Mouse (Mus musculus): Measurements from ENCODE around the gene Abca17. TPM values are rescaled to one million over a fixed set of nuclear protein-coding genes. Genes with fewer than 3 reads are reported as not detected.

Gene Abca17
- under 1 TPM in 1 of 2 experiments, not detected in 1; 0.21 TPM for polyA plus RNA-seq (2017; shearing (Covaris generic))

- ATAC-seq, result peak; percentile 10
Measured at GRCm38 (mm10) chr17:24350926-24351759, at the start of gene Abca17. Gene Abca17 (minus strand): TSS chr17:24351068.

- no peak for ATAC-seq
Measured at GRCm38 (mm10) chr17:24394456-24394855, 43.6 kb upstream of the Abca17 start.

GRCm38 (mm10) chr17:24393527-24393926 is 42.7 kb upstream of the Abca17 start:
- ATAC-seq, result no peak

- no peak for ATAC-seq
Measured at GRCm38 (mm10) chr17:24391149-24391548, 40.3 kb upstream of the Abca17 start.

GRCm38 (mm10) chr17:24389865-24390264 is 39.0 kb upstream of the Abca17 start:
- no peak for ATAC-seq

GRCm38 (mm10) chr17:24388711-24389110 is 37.8 kb upstream of the Abca17 start:
- ATAC-seq, result no peak

GRCm38 (mm10) chr17:24383789-24384188 is 32.9 kb upstream of the Abca17 start:
- ATAC-seq, result no peak

GRCm38 (mm10) chr17:24378496-24378895 is 27.6 kb upstream of the Abca17 start:
- ATAC-seq, result no peak

GRCm38 (mm10) chr17:24375886-24376285 is 25.0 kb upstream of the Abca17 start:
- ATAC-seq, result no peak

GRCm38 (mm10) chr17:24375094-24375712 is 24.3 kb upstream of the Abca17 start:
- no peak for ATAC-seq

GRCm38 (mm10) chr17:24365863-24366262 is 15.0 kb upstream of the Abca17 start:
- ATAC-seq, result no peak

GRCm38 (mm10) chr17:24364461-24364860 is 13.6 kb upstream of the Abca17 start:
- ATAC-seq, result no peak

GRCm38 (mm10) chr17:24362527-24362926 is 11.7 kb upstream of the Abca17 start:
- ATAC-seq, result no peak

- no peak for ATAC-seq
Measured at GRCm38 (mm10) chr17:24361291-24361690, 10.4 kb upstream of the Abca17 start.

- ATAC-seq, result no peak
Measured at GRCm38 (mm10) chr17:24360841-24361240, 10.0 kb upstream of the Abca17 start.

GRCm38 (mm10) chr17:24359903-24360302 is 9.0 kb upstream of the Abca17 start:
- no peak for ATAC-seq

GRCm38 (mm10) chr17:24359006-24359405 is 8.1 kb upstream of the Abca17 start:
- ATAC-seq, result no peak

- no peak for ATAC-seq
Measured at GRCm38 (mm10) chr17:24355284-24355683, 4.4 kb upstream of the Abca17 start.

- ATAC-seq, result no peak
Measured at GRCm38 (mm10) chr17:24353960-24354359, 3.1 kb upstream of the Abca17 start.

GRCm38 (mm10) chr17:24352370-24353194 is 1.7 kb upstream of the Abca17 start:
- ATAC-seq, result no peak

- ATAC-seq, result peak; percentile 87
Measured at GRCm38 (mm10) chr17:24351760-24352357, 991 bp upstream of the Abca17 start, which contains the start of gene Abca3. Gene Abca3 (plus strand): TSS chr17:24351950.

GRCm38 (mm10) chr17:24349176-24349575 is 1.7 kb downstream of the Abca17 start:
- no peak for ATAC-seq

GRCm38 (mm10) chr17:24346831-24347230 is 4.0 kb downstream of the Abca17 start:
- no peak for ATAC-seq

Data from activated CD4-positive, CD25-positive, alpha-beta regulatory T cell, adult 4 months (primary cell).